Mouse (Mus musculus) olfactory bulb, adult 2 months (tissue): Measurements from ENCODE around the gene Pdcd4. TPM values are rescaled to one million over a fixed set of nuclear protein-coding genes. Genes with fewer than 3 reads are reported as not detected.
A peak's percentile ranks its signal among the peaks of the same experiment; 100 is the strongest.

ENCODE experiments used
- H3K27ac ChIP-seq: fragments of 200-500 bp; 2 replicates; pipeline ENCODE4 v1.5.1; 2012; ENCODE audit warnings: low read depth, low read length; ENCODE audit not compliant: insufficient read depth
- H3K4me1 ChIP-seq: fragments of 200-500 bp; 2 replicates; pipeline ENCODE4 v1.6.1; 2012; ENCODE audit warnings: low read length; ENCODE audit not compliant: control insufficient read depth, insufficient read depth
- H3K4me3 ChIP-seq: fragments of 200-500 bp; 2 replicates; pipeline ENCODE4 v1.5.1; 2012; ENCODE audit warnings: mild to moderate bottlenecking, low read depth, low read length, moderate library complexity; ENCODE audit not compliant: insufficient read depth
- CTCF ChIP-seq: fragments of 200-500 bp; IDR thresholded peaks from 2 replicates; pipeline ENCODE4 v1.5.1; 2012; ENCODE audit warnings: low read depth, mild to moderate bottlenecking, low read length, moderate library complexity; ENCODE audit not compliant: insufficient read depth
- POLR2A ChIP-seq: fragments of 200-500 bp; IDR thresholded peaks from 2 replicates; pipeline ENCODE4 v1.6.1; 2012; ENCODE audit warnings: mild to moderate bottlenecking, low read depth, low read length, moderate library complexity; ENCODE audit not compliant: insufficient read depth
- WGBS: fragments of 180-500 bp; shearing (Covaris S2); methylation state at CpG from one replicate; pipeline ENCODE4 v1.1.7; 2018; 5-methylcytosine and 5-hydroxymethylcytosine counted together
- polyA plus RNA-seq: library from polyadenylated mRNA; stranded (reverse); fragments of >200 nt; gene quantifications from 2 replicates; pipeline ENCODE4 v1.2.4, GENCODE M21; 2012; ENCODE audit warnings: low replicate concordance; ENCODE audit not compliant: missing spikeins, insufficient read depth, insufficient read length

Pdcd4 gene
- polyA plus RNA-seq, 1 experiment = not detected

DNA sequence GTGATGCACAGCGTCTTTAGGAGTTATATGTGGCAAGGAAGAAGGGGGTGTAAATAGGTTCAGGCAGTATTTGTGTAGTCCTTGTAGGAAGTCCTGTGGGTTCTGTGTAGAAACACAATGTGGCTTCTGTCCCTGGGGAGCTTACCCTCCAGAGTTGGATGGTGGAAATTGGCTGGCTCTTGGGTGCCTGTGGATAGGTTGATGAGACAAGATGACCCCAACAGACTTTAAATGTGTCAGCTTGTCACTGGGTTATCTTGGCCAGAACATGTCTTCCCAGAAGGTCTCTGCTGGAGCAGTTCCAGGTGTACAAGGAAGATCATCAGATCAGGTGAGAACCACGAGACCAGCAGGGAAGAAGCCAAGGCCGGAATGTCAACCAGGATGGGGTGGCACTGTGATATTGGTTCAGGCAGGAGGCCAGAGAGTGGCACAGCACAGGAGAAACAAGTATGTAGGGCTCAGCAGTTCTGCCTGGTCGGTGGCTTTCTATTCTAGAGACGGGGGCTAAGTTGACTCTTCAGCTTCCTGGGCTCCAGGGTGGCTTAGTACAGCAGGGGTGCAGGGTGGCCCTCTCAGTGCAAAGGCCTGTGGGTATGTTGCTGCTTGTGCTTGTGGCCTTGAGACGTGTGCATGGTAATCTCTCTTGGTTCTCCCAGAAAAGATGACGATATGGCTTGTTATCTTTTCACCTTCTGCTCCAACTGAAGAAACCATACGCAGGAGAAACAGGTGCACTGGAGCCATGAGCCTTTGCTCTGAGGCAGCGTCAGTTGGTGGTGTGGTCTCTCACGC is 5.3 kb upstream of the Pdcd4 start:
- no peak overlapping the region for H3K4me3 ChIP-seq
- WGBS = 97% methylated on average over 10 of the region's 10 CpGs
- TF ChIP-seq CTCF (no peak), POLR2A (no peak)
- no peak overlapping the region for H3K27ac ChIP-seq
- peaks cover 3% of the 10 kb centered on the region; the same call in 1 of the 2 replicates for H3K4me1 ChIP-seq

DNA sequence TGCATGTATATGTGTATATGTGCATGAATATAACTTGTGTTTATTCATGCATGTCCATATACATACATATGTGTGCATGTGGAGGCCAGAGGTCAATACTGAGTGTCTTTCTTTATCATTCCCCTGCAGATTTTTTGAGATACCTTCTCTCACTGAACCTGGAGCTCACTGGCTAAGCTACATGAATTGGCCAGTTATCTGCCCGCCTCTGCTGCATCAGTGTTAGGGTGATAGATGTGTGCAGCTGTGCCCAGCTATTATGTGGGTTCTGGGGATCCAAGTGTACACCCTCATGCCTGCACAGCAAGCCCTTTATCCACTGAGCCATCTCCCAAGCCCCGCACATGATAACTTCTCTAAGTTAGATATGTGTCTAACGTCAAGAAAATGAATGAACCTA is 4.2 kb upstream of the Pdcd4 start:
- TF ChIP-seq CTCF = no peak
- TF ChIP-seq POLR2A = no peak
- Histone ChIP-seq H3K4me3 (no peak overlapping the region), H3K27ac (no peak overlapping the region), H3K4me1 (peaks cover 8% of the 10 kb centered on the region)
- 86% methylated on average over 3 of the region's 3 CpGs for WGBS

DNA sequence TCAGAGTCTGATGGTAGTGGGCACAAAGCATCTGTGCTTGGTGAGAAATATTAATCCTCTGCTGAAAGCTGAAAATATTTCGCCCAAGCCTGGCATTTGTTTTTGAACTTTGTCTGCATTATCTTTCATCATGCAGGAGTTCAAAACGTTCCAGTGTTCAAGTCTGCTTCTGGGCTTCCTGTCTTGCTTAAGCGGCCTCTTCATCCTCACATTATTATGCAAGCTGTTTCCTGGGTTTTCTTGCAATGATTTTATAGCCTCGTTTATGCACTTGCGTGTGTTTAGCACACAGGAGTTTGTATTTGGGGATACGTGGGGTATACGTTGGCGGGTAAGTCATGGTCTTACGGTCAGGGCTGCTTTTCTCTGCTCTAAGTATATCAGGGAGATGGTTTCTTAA is 3.7 kb upstream of the Pdcd4 start:
- WGBS = 86% methylated on average over 9 of the region's 9 CpGs
- no peak overlapping the region for H3K4me3 ChIP-seq
- peaks cover 7% of the 10 kb centered on the region for H3K4me1 ChIP-seq
- no peak for TF ChIP-seq POLR2A
- no peak overlapping the region for H3K27ac ChIP-seq

DNA sequence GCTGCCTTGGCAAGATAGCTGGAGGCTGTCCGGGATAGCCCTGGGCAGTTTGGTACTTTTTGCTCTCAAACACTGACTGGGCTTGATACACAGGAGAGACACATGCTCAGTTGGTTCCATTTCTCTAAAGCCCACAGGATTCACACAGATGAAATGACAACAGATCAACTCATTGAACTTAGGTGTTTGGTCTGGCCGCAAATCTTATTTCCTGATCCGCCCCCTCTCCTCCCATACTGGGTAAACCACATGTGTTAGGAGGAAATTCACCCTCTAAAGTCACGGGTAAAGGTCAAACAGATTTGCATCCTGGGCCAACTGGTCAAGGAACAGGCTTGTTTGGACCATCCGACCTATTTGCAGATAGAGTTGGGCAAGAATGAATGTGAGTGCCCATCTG is 2.5 kb upstream of the Pdcd4 start:
- peaks cover 11% of the 10 kb centered on the region for H3K4me1 ChIP-seq
- no peak overlapping the region for H3K4me3 ChIP-seq
- 90% methylated on average over 5 of the region's 5 CpGs for WGBS
- no peak overlapping the region for H3K27ac ChIP-seq
- TF ChIP-seq CTCF (no peak), POLR2A (no peak)

DNA sequence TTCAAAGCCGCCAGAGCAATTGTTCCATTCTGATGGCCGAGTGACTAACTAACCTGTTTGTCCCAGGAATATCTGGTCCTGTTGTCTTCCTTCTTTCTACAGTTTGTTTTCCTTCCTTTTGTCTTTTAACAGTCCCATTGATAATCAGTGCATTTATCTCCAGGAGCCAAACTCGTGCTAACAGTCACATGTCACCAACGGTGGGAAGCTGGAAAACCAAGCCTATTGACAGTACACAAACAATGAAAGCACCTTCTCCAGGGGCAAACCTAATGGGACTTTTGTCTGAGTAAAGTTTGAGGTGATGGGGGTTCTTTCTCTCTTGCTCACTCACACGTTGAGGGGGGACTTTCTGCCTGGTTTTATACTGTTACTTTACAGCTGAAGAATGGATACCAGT is 1.8 kb upstream of the Pdcd4 start:
- TF ChIP-seq POLR2A (no peak), CTCF (no peak)
- H3K27ac ChIP-seq = no peak overlapping the region
- peaks cover 11% of the 10 kb centered on the region for H3K4me1 ChIP-seq
- WGBS = 72% methylated on average over 5 of the region's 5 CpGs
- no peak overlapping the region for H3K4me3 ChIP-seq

DNA sequence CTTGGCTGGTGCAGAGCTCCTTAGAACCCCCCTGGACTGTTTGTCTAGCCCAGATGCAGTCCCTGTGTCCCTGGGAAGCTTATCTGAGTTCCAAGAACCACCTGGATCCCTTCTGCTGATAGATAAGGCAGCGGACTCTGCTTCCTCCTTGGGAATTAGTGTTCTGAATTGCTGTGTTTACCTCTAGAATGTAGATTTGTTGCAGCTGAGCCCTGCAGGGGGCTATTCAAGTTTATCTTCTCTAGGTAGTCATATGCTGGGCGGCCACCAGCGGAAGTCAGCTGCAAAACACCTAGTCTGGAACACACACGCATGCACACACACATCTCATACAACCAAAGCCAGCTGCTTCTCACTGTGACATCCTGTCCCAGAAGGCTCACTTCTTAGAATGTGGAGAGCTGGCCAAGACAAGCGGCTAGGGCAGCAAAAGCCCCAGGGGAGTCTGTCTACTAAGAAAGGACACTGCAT is 1.2 kb upstream of the Pdcd4 start:
- TF ChIP-seq POLR2A (no peak), CTCF (no peak)
- Histone ChIP-seq H3K4me1 (peaks cover 11% of the 10 kb centered on the region), H3K4me3 (no peak overlapping the region), H3K27ac (no peak overlapping the region)
- WGBS = 87% methylated on average over 5 of the region's 5 CpGs

DNA sequence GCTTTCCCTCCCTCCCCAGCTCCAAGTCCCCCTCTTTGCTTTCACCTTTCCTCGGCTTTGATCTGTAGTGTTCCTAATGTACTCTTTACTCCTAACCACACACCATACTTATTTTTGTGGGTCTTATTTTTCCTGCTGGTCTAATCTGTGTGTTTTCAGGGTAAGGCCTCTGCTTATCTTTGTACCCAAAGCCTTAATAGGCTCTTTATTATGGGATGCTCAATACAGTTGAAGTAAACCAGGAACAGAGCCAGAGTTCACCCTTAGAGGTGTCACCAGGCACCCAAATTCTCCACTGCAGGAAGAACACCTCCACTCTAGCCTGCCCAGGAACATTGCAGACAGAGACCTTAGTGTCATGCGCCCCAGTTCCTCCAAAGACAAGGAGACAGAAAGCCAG is 462 bp upstream of the Pdcd4 start:
- 91% methylated on average over 2 of the region's 2 CpGs for WGBS
- peaks cover 14% of the 10 kb centered on the region for H3K4me1 ChIP-seq
- no peak overlapping the region for H3K27ac ChIP-seq
- no peak overlapping the region for H3K4me3 ChIP-seq
- TF ChIP-seq CTCF = no peak
- no peak for TF ChIP-seq POLR2A

DNA sequence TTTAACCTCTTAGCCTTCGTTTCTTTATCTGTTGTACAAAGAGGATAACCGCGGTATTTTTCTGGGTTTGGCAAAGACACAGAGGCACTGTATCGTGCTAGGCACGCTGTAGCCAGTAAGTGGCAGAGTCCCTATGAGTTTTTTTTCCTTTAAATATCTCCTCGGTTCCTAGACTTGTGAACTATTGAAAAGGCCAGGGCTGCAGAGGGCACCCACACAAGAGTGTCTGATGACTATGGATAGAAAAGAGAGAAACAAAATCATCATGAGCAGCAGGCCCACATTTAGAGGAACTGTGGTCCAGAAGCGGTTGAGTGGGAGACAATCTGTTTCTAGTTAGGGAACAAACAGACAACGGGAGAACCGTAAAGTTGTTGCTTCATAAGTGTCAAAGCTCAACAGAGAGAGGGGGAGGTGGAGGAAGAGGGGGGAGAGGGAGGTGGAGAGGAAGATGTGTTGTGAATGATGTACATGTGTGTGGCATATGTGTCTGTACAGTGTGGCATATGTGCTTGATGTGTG is 868 bp downstream of the Pdcd4 start:
- TF ChIP-seq POLR2A = no peak
- no peak for TF ChIP-seq CTCF
- 29% methylated on average over 9 of the region's 9 CpGs for WGBS

DNA sequence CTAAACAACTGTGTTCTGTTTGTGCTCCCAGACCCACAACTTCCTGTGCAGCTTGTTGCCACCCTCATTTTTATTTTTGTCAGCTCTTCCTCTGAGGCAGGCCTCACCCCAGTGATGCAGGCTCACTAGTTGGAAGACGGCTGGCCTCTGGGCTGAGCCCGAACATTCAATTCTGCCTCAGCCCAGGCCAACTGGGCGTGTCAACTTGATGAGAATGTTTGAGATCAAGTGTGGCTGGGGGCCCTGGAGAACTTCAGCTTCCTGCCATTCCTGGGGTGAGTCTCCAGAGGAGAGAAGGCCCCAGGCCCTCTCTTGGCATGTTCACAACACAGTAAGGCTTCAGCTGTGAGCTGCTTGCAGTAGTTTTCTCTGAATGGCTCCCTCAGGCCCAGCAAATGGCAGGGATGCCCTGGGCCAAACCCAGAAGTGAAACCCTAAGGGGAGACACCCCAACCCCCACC is 1.7 kb downstream of the Pdcd4 start:
- Histone ChIP-seq H3K4me1 (peaks cover 25% of the 10 kb centered on the region), H3K27ac (no peak overlapping the region), H3K4me3 (no peak overlapping the region)
- TF ChIP-seq POLR2A = no peak
- no peak for TF ChIP-seq CTCF
- WGBS = 72% methylated on average over 3 of the region's 3 CpGs

More for the DNA sequence above, 868 bp downstream of the Pdcd4 start:
- Histone ChIP-seq H3K4me3 (no peak overlapping the region), H3K27ac (peak overlapping the region; percentile 15; the same call in 1 of the 2 replicates), H3K4me1 (peaks cover 21% of the 10 kb centered on the region)
